Mouse (Mus musculus): Measurements from ENCODE around the gene Morc3. TPM values are rescaled to one million over a fixed set of nuclear protein-coding genes. Genes with fewer than 3 reads are reported as not detected.

Morc3 gene
- polyA plus RNA-seq, 1 experiment from 2014 or later: 11.7 TPM

DNA sequence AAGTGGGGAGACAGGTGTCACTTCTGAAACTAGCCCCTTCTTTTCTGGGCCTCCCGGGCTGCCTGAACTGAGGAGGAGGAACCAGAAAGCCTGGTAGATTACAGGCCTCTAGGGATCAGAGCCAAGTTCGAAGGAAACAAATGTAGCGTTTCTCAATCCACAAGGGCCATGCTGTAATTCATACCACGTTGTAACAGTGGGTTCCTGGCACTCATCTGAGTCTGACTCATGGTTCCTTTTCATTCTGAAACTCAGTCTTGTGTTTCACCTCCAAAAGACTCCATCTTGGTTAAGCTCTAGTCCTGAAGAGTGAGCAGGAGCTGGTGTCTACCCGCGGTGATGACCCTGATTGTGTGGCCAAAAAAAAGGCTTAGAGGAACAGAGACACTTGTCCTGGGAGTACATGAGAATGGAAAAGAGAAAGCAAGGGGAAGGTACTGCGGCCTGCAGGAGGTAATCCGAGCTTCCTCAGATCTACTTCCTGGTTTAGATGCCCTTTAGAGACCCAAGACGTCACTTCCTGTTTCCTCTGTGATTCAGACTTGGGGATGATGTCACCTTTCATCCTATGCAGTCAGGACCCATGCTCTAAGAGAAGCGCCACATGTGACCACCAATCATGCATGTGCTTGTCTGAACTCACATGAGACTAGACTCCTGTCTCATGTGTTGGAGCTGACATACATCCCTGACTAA lies 82.1 kb downstream of the Morc3 start:
- DNase-seq: peak; percentile 37
- peak overlapping the region; percentile 66 for H3K27ac ChIP-seq (ENCODE audit: low read depth)

DNA sequence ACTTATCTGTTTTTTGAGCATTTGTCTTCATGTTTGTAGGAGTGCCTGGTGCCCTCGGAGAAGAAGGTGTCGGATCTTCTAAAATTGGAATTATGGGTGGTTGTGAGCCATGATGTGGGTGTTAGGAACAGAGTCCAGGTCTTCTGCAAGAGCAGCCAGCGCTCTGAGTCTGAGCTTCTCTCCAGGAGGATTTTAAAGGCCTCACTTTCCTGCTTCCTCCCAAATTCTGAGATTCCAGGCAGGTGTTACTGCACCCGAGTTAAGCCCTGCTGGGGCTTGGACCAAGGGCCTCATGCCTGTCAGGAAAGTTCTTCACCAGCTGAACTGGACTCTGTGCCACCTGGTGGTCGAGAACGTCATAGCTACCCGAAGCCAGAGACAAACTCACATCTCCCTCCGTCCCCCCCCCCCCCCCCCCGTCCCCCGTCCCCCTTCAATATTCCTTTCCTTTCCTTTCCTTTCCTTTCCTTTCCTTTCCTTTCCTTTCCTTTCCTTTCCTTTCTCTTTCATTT lies 83.5 kb downstream of the Morc3 start:
- Histone ChIP-seq H3K4me3 (ENCODE audit: low read depth, low read length) (no peak overlapping the region), H3K4me2 (ENCODE audit: low read depth, low read length) (no peak overlapping the region), H3K27me3 (ENCODE audit: insufficient read depth, low read length) (no peaks in the 10 kb centered on the region), H3K36me3 (replicated peaks; ENCODE audit: insufficient read depth, low read length) (no peaks in the 10 kb centered on the region), H3K4me1 (ENCODE audit: insufficient read depth) (peaks cover 8% of the 10 kb centered on the region), H3K27ac (ENCODE audit: low read depth) (no peak overlapping the region), H3K9me3 (ENCODE audit: low read length) (no peaks in the 10 kb centered on the region), H3K9ac (replicated peaks) (no peak overlapping the region)
- WGBS (ENCODE audit: insufficient replicate concordance): 34% methylated on average over 7 of the region's 10 CpGs
- TF ChIP-seq EP300 (IDR thresholded peaks at IDR 0.05; ENCODE audit: low read depth) (no peak), CTCF (IDR thresholded peaks at IDR 0.05; ENCODE audit: low read depth) (peak; percentile 57)
- DNase-seq (peak; percentile 73), ATAC-seq (no peak)

More for the DNA sequence above, 82.1 kb downstream of the Morc3 start:
- no peaks in the 10 kb centered on the region for H3K36me3 ChIP-seq (replicated peaks; ENCODE audit: insufficient read depth, low read length)
- no peaks in the 10 kb centered on the region for H3K9me3 ChIP-seq (ENCODE audit: low read length)
- TF ChIP-seq EP300 (IDR thresholded peaks at IDR 0.05; ENCODE audit: low read depth) (peak; percentile 29; the same call in 1 of the 2 replicates), CTCF (IDR thresholded peaks at IDR 0.05; ENCODE audit: low read depth) (no peak)
- no peak overlapping the region for H3K4me2 ChIP-seq (ENCODE audit: low read depth, low read length)
- H3K27me3 ChIP-seq (ENCODE audit: insufficient read depth, low read length): no peaks in the 10 kb centered on the region
- peak; percentile 54 for ATAC-seq
- peaks cover 8% of the 10 kb centered on the region for H3K4me1 ChIP-seq (ENCODE audit: insufficient read depth)
- 52% methylated on average over 10 of the region's 10 CpGs for whole genome bisulfite sequencing (ENCODE audit: insufficient replicate concordance)
- H3K4me3 ChIP-seq (ENCODE audit: low read depth, low read length): no peak overlapping the region
- H3K9ac ChIP-seq (replicated peaks): no peak overlapping the region

DNA sequence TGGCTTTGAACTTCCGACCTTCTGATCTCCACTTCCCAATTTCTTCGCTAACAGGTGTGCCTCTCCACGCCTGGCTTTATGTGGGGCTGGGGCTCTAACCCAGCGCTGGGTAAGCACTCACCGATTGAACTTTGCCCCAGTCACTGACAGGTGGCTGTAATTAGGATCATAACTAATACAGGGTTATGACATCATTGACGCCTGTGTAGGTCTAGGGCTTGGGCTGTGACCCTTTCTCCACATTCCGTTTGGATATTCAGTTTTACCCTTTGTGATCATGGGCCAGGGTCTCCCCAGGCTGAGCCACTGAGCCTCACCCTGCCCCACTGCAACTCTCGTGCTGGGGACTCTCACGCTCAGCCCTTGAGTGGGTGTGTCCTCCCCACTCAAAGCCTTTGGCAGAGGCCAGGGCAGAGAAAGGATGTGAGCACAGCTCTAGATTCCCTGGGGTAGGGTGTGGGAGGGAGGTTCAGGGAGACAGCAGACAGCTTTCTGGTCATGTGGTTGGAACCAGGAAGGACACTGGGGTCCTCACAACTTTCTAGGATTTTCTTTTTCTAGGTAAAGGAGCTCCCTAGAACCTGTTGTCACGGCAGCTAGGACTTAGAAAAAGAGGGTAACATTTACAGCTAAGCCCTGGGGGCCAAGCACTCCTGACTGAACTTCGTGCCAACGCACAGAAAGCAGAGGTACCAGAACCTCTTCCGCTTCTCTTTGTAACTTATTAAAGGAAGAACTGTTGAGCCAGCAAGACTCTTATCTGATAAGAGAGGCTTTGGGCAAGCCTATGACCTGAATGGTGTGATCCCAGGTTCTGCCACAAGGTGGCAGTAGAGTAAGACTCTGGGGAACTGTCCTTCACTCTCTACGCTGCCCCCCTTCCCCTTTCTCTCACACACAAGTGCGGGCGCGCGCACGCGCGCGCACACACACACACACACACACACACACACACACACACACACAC lies 86.1 kb downstream of the Morc3 start:
- Histone ChIP-seq H3K4me3 (ENCODE audit: low read depth, low read length) (no peak overlapping the region), H3K27ac (ENCODE audit: low read depth) (no peak overlapping the region), H3K4me1 (ENCODE audit: insufficient read depth) (no peaks in the 10 kb centered on the region; the same call in 1 of the 2 replicates), H3K36me3 (replicated peaks; ENCODE audit: insufficient read depth, low read length) (no peaks in the 10 kb centered on the region), H3K9me3 (ENCODE audit: low read length) (no peaks in the 10 kb centered on the region), H3K27me3 (ENCODE audit: insufficient read depth, low read length) (no peaks in the 10 kb centered on the region), H3K9ac (replicated peaks) (no peak overlapping the region), H3K4me2 (ENCODE audit: low read depth, low read length) (no peak overlapping the region)
- 52% methylated on average over 14 of the region's 22 CpGs for WGBS (ENCODE audit: insufficient replicate concordance)
- DNase-seq (peak; percentile 90), ATAC-seq (peak; percentile 64)
- TF ChIP-seq EP300 (IDR thresholded peaks at IDR 0.05; ENCODE audit: low read depth): no peak
- peak; percentile 88 for TF ChIP-seq CTCF (IDR thresholded peaks at IDR 0.05; ENCODE audit: low read depth)

DNA sequence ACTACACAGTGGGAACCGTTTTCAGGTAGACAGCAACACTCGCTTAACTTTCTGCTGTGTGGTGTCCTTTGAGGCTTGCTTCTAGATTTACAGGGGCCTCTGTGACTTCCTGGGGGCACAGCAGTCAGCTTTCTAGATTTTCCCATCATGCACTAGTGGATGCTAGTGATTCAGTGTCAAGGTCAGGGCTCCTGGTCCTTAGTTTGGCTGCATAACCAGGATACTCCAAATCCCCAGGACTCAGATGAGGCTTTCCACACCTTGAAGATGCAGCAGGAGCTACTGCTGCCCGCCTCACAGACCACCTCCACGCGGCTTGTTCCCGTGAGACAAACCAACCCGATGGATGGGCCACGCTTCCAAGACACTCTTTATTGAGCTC lies 86.7 kb downstream of the Morc3 start:
- Histone ChIP-seq H3K4me1 (ENCODE audit: insufficient read depth) (no peaks in the 10 kb centered on the region), H3K9ac (replicated peaks) (no peak overlapping the region), H3K9me3 (ENCODE audit: low read length) (no peaks in the 10 kb centered on the region), H3K27ac (ENCODE audit: low read depth) (no peak overlapping the region), H3K27me3 (ENCODE audit: insufficient read depth, low read length) (no peaks in the 10 kb centered on the region), H3K4me2 (ENCODE audit: low read depth, low read length) (no peak overlapping the region), H3K36me3 (replicated peaks; ENCODE audit: insufficient read depth, low read length) (no peaks in the 10 kb centered on the region), H3K4me3 (ENCODE audit: low read depth, low read length) (no peak overlapping the region)
- TF ChIP-seq EP300 (IDR thresholded peaks at IDR 0.05; ENCODE audit: low read depth) (no peak), CTCF (IDR thresholded peaks at IDR 0.05; ENCODE audit: low read depth) (no peak)
- ATAC-seq: no peak
- 53% methylated on average over 8 of the region's 8 CpGs for WGBS (ENCODE audit: insufficient replicate concordance)
- DNase-seq: no peak

DNA sequence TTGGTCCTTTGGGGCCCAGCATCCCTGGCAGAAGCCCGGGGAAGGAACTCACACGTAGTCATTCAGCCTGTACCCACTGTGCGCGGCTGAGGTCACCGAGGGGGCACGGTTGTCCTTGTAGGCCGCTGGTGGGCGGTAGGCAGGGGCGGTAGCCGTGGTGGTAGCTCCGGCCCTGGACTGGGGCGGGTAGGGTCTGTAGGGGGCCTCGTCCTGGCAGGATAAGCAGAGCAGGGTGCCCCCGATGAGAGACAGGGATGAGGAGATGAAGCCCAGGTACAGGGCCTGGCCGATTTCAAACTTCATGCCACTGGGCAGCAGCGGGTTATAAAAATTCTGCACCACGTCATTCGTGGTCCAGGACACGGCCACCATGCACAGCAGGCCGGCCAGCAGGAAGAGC lies 87.3 kb downstream of the Morc3 start:
- WGBS (ENCODE audit: insufficient replicate concordance): 81% methylated on average over 20 of the region's 20 CpGs
- Histone ChIP-seq H3K36me3 (replicated peaks; ENCODE audit: insufficient read depth, low read length) (no peaks in the 10 kb centered on the region), H3K4me3 (ENCODE audit: low read depth, low read length) (no peak overlapping the region), H3K27ac (ENCODE audit: low read depth) (no peak overlapping the region), H3K4me1 (ENCODE audit: insufficient read depth) (no peaks in the 10 kb centered on the region), H3K27me3 (ENCODE audit: insufficient read depth, low read length) (no peaks in the 10 kb centered on the region), H3K9ac (replicated peaks) (no peak overlapping the region), H3K9me3 (ENCODE audit: low read length) (no peaks in the 10 kb centered on the region), H3K4me2 (ENCODE audit: low read depth, low read length) (no peak overlapping the region)
- no peak for TF ChIP-seq EP300 (IDR thresholded peaks at IDR 0.05; ENCODE audit: low read depth)
- TF ChIP-seq CTCF (IDR thresholded peaks at IDR 0.05; ENCODE audit: low read depth): no peak
- no peak for DNase-seq
- no peak for ATAC-seq

DNA sequence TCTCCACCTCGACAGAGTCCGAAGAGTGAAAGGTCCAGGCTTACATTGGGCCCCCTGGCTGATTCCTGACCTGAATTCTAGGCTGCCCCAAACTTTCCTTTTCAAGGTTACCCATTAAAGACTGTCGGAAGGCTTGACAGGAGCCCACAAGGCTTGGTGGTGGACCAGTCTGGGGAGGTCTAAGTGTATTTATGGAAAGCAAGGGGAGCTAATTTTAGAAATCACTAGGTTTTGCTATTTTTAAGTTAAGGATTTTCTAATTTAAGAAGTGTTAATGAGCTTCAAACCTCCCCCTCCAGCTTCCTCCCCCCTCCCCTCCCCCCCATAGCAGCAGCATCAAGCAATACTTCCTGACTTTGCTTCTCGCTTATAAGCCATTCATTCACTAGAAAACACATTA lies 88.8 kb downstream of the Morc3 start:
- H3K9ac ChIP-seq (replicated peaks): no peak overlapping the region
- no peak overlapping the region for H3K4me3 ChIP-seq (ENCODE audit: low read depth, low read length)
- no peak overlapping the region for H3K27ac ChIP-seq (ENCODE audit: low read depth)
- TF ChIP-seq EP300 (IDR thresholded peaks at IDR 0.05; ENCODE audit: low read depth) (no peak), CTCF (IDR thresholded peaks at IDR 0.05; ENCODE audit: low read depth) (no peak)
- no peaks in the 10 kb centered on the region for H3K4me1 ChIP-seq (ENCODE audit: insufficient read depth)
- no peak overlapping the region for H3K4me2 ChIP-seq (ENCODE audit: low read depth, low read length)
- 65% methylated on average over 4 of the region's 4 CpGs for WGBS (ENCODE audit: insufficient replicate concordance)
- no peaks in the 10 kb centered on the region for H3K27me3 ChIP-seq (ENCODE audit: insufficient read depth, low read length)
- H3K9me3 ChIP-seq (ENCODE audit: low read length): no peaks in the 10 kb centered on the region
- DNase-seq: no peak
- no peak for ATAC-seq
- no peaks in the 10 kb centered on the region for H3K36me3 ChIP-seq (replicated peaks; ENCODE audit: insufficient read depth, low read length)
